ENCODE assay signal across 8 mouse cellular contexts in the genomic region with DNA sequence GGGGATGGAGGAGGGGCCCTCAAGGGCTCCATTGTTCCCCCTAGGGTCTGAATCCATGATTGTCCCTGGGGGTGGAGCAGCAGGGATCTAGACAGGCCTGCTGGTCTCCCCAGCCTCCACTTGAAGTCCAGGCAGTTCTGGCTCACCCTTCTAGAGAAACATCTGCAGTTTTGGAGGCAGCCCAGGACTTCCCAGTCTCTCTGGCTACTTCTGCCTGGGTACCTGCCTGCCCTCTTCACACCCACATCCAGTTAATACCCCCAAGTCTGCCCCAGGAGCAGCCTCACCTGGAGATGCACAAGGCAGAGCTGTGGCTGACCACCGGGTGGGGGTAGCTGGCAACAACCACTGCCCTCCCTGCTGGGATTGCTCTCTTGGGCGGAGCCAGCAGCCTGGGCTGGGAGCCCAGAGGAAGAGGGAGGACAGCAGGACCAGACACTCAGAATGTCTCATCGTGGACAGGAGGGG. TPM values are rescaled to one million over a fixed set of nuclear protein-coding genes. Genes with fewer than 3 reads are reported as not detected.
DNase-seq lines count a peak whose midpoint lies in the region; ATAC-seq lines count a peak whose summit lies in the region.

Gene Gjc2 (minus strand): TSS at position 350 of the 468 bp plus-strand sequence.

- peaks cover 54% of the 10 kb centered on the region for H3K36me3 ChIP-seq in embryonic facial prominence, embryonic 10.5 days (replicated peaks)

- DNase-seq in cerebellum, adult 9-10 months: no peak
- peak; percentile 50 for DNase-seq in 3T3-L1 (ENCODE audit: low read depth, low spot score)
- peak; percentile 83 to 85 for DNase-seq in heart, adult 18-20 months
- peak; percentile 46 to 74 for DNase-seq in kidney, postnatal 25 days
- peak; percentile 43 for DNase-seq in lung, postnatal 36 days
- DNase-seq in embryonic facial prominence, embryonic 10.5 days (ENCODE audit: low spot score): no peak
- DNase-seq in right cerebral cortex, postnatal 4 days: no peak

- no peak within 1 kb of the TSS for H3K27ac ChIP-seq in embryonic facial prominence, embryonic 10.5 days (replicated peaks)

- peak; percentile 49; the same call in 1 of the 2 replicates for ATAC-seq in cerebellum, adult (ENCODE audit: insufficient number of reproducible peaks, low FRiP score, low TSS enrichment)

- H3K9me3 ChIP-seq in embryonic facial prominence, embryonic 10.5 days: no peaks in the 10 kb centered on the region

- 37% methylated on average over 3 of the region's 3 CpGs for WGBS in embryonic facial prominence, embryonic 10.5 days

- H3K4me3 ChIP-seq in embryonic facial prominence, embryonic 10.5 days: no peak within 1 kb of the TSS

- no peaks in the 10 kb centered on the region for H3K4me1 ChIP-seq in embryonic facial prominence, embryonic 10.5 days

- H3K27me3 ChIP-seq in embryonic facial prominence, embryonic 10.5 days (replicated peaks; ENCODE audit: low read depth, poor library complexity, severe bottlenecking): peaks cover 35% of the 10 kb centered on the region

RNA-seq across cellular contexts. Expression of gene Gjc2, which starts in this region (rescaled TPM):
- under 1 TPM; 0.54 to 0.77 TPM for total RNA-seq in heart, adult 18-20 months (2021)
- 0.15 TPM in 1 of 2 replicates, not detected in the other for polyA plus RNA-seq in embryonic facial prominence, embryonic 10.5 days (2016; fragmentation: Nextera tagmentation; extraction: Ambion mirVana)

Comparison
In these comparisons a context has a peak if more than half of its experiments do, and no peak if none do; other contexts are left out.
1. Peak in DNase-seq in heart, adult 18-20 months; RNA of the gene not detected or under 1 TPM.
2. DNase-seq: peak in 3T3-L1 (single experiment), kidney, postnatal 25 days (2 of 2) and lung, postnatal 36 days (single experiment); none in cerebellum, adult 9-10 months (single experiment), embryonic facial prominence, embryonic 10.5 days (single experiment) and right cerebral cortex, postnatal 4 days (single experiment).